Mouse (Mus musculus) bone marrow macrophage, adult 2 months (primary cell): Measurements from ENCODE around the gene Tnks1bp1. TPM values are rescaled to one million over a fixed set of nuclear protein-coding genes. Genes with fewer than 3 reads are reported as not detected.
A peak's percentile ranks its signal among the peaks of the same experiment; 100 is the strongest.

Source experiments
- H3K27ac ChIP-seq: 2 replicates; pipeline ENCODE4 v1.5.1; 2012; ENCODE audit warnings: low read depth, low read length; ENCODE audit not compliant: insufficient read depth
- H3K4me1 ChIP-seq: 2 replicates; pipeline ENCODE4 v1.6.1; 2012; ENCODE audit warnings: low read length; ENCODE audit not compliant: control insufficient read depth, insufficient read depth
- H3K4me3 ChIP-seq: 2 replicates; pipeline ENCODE4 v1.5.1; 2012; ENCODE audit warnings: mild to moderate bottlenecking, low read length, moderate library complexity; ENCODE audit not compliant: insufficient read depth
- CTCF ChIP-seq: IDR thresholded peaks from 2 replicates; pipeline ENCODE4 v1.5.1; 2012; ENCODE audit warnings: low read depth, mild to moderate bottlenecking, low read length, moderate library complexity
- POLR2A ChIP-seq: IDR thresholded peaks from 2 replicates; pipeline ENCODE4 v1.6.1; 2012; ENCODE audit warnings: mild to moderate bottlenecking, low read depth, low read length, borderline replicate concordance
- polyA plus RNA-seq: library from polyadenylated mRNA; stranded (reverse); fragments of >200 nt; gene quantifications from 2 replicates; pipeline ENCODE4 v1.2.4, GENCODE M21; 2012; ENCODE audit not compliant: missing spikeins, insufficient read depth, insufficient read length

Gene Tnks1bp1
- polyA plus RNA-seq, 1 experiment = 10.9 TPM

GRCm38 (mm10) chr2:85013826-85014587 is 33.8 kb upstream of the Tnks1bp1 start:
- no peak overlapping the region for H3K27ac ChIP-seq
- no peak for TF ChIP-seq POLR2A
- no peak for TF ChIP-seq CTCF
- no peak overlapping the region for H3K4me3 ChIP-seq
- no peaks in the 10 kb centered on the region for H3K4me1 ChIP-seq

- H3K27ac ChIP-seq = no peak overlapping the region
- no peak for TF ChIP-seq CTCF
- no peak for TF ChIP-seq POLR2A
- H3K4me1 ChIP-seq = no peaks in the 10 kb centered on the region
- H3K4me3 ChIP-seq = no peak overlapping the region
Observed at GRCm38 (mm10) chr2:85014588-85014982, 33.2 kb upstream of the Tnks1bp1 start.

GRCm38 (mm10) chr2:85022043-85022442 is 25.8 kb upstream of the Tnks1bp1 start:
- Histone ChIP-seq H3K4me1 (peaks cover 3% of the 10 kb centered on the region), H3K27ac (no peak overlapping the region), H3K4me3 (no peak overlapping the region)
- TF ChIP-seq POLR2A (no peak), CTCF (0 out of 2 replicates have a peak, but pooled peaks have one; percentile 29)

GRCm38 (mm10) chr2:85026178-85026577 is 21.6 kb upstream of the Tnks1bp1 start:
- TF ChIP-seq POLR2A = no peak
- TF ChIP-seq CTCF = no peak
- Histone ChIP-seq H3K27ac (no peak overlapping the region), H3K4me3 (no peak overlapping the region), H3K4me1 (peaks cover 7% of the 10 kb centered on the region)

- Histone ChIP-seq H3K4me1 (peaks cover 7% of the 10 kb centered on the region), H3K27ac (peak overlapping the region; percentile 6; the same call in 1 of the 2 replicates), H3K4me3 (no peak overlapping the region)
- TF ChIP-seq POLR2A (no peak), CTCF (no peak)
Observed at GRCm38 (mm10) chr2:85027281-85027680, 20.5 kb upstream of the Tnks1bp1 start.

GRCm38 (mm10) chr2:85029897-85030296 is 17.9 kb upstream of the Tnks1bp1 start:
- no peak for TF ChIP-seq CTCF
- TF ChIP-seq POLR2A = no peak
- Histone ChIP-seq H3K4me1 (peaks cover 7% of the 10 kb centered on the region), H3K4me3 (no peak overlapping the region), H3K27ac (no peak overlapping the region)

GRCm38 (mm10) chr2:85030989-85031388 is 16.8 kb upstream of the Tnks1bp1 start:
- TF ChIP-seq POLR2A (no peak), CTCF (no peak)
- Histone ChIP-seq H3K27ac (no peak overlapping the region), H3K4me1 (peaks cover 7% of the 10 kb centered on the region), H3K4me3 (no peak overlapping the region)

- peaks cover 5% of the 10 kb centered on the region for H3K4me1 ChIP-seq
- no peak overlapping the region for H3K4me3 ChIP-seq
- TF ChIP-seq CTCF = no peak
- TF ChIP-seq POLR2A = no peak
Observed at GRCm38 (mm10) chr2:85033121-85033520, 14.7 kb upstream of the Tnks1bp1 start.

GRCm38 (mm10) chr2:85034169-85034568 is 13.7 kb upstream of the Tnks1bp1 start:
- H3K4me1 ChIP-seq = peaks cover 9% of the 10 kb centered on the region
- H3K4me3 ChIP-seq = no peak overlapping the region
- H3K27ac ChIP-seq = no peak overlapping the region
- TF ChIP-seq CTCF = no peak
- TF ChIP-seq POLR2A = no peak

More at GRCm38 (mm10) chr2:85033121-85033520, 14.7 kb upstream of the Tnks1bp1 start:
- no peak overlapping the region for H3K27ac ChIP-seq

- Histone ChIP-seq H3K27ac (no peak overlapping the region), H3K4me3 (peak overlapping the region; percentile 76), H3K4me1 (peaks cover 9% of the 10 kb centered on the region)
- TF ChIP-seq POLR2A (no peak), CTCF (no peak)
Observed at GRCm38 (mm10) chr2:85036507-85037046, 11.2 kb upstream of the Tnks1bp1 start.
